Mouse (Mus musculus) bone marrow macrophage, adult 2 months (primary cell): ENCODE measurements around the gene Ror2. TPM values are rescaled to one million over a fixed set of nuclear protein-coding genes. Genes with fewer than 3 reads are reported as not detected.

ENCODE experiments used
- H3K27ac ChIP-seq: 2 replicates; pipeline ENCODE4 v1.5.1; 2012; ENCODE audit warnings: low read depth, low read length; ENCODE audit not compliant: insufficient read depth
- H3K4me1 ChIP-seq: 2 replicates; pipeline ENCODE4 v1.6.1; 2012; ENCODE audit warnings: low read length; ENCODE audit not compliant: control insufficient read depth, insufficient read depth
- H3K4me3 ChIP-seq: 2 replicates; pipeline ENCODE4 v1.5.1; 2012; ENCODE audit warnings: mild to moderate bottlenecking, low read length, moderate library complexity; ENCODE audit not compliant: insufficient read depth
- CTCF ChIP-seq: IDR thresholded peaks from 2 replicates; pipeline ENCODE4 v1.5.1; 2012; ENCODE audit warnings: low read depth, mild to moderate bottlenecking, low read length, moderate library complexity
- POLR2A ChIP-seq: IDR thresholded peaks from 2 replicates; pipeline ENCODE4 v1.6.1; 2012; ENCODE audit warnings: mild to moderate bottlenecking, low read depth, low read length, borderline replicate concordance
- polyA plus RNA-seq: library from polyadenylated mRNA; stranded (reverse); fragments of >200 nt; gene quantifications from 2 replicates; pipeline ENCODE4 v1.2.4, GENCODE M21; 2012; ENCODE audit not compliant: missing spikeins, insufficient read depth, insufficient read length

The Ror2 gene
- polyA plus RNA-seq, 1 experiment: not detected

GRCm38 (mm10) chr13:53233826-53234786 lies 51.8 kb downstream of the Ror2 start:
- no peak overlapping the region for H3K27ac ChIP-seq
- H3K4me1 ChIP-seq: no peaks in the 10 kb centered on the region
- TF ChIP-seq POLR2A (no peak), CTCF (no peak)
- H3K4me3 ChIP-seq: no peak overlapping the region

DNA sequence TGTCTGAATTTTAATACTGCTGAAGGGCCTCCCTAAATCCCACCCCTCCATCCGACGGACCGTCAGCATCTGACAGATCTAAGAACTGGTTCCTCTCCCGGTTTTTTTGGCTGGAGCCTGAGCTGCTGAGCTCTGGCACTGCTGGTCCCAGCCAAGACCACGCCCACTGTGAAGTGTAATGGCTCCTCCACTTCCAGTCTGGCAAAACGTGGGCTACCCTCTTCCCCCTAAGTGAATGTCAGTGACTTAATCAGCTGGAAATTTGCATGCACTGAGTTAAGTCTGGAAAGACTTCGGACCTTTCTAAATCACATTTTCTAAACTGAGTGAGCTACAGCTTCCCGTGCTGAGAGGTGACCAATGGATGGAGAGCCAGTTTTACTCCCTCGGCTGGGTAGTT lies 52.5 kb downstream of the Ror2 start:
- TF ChIP-seq CTCF: no peak
- no peak for TF ChIP-seq POLR2A
- H3K27ac ChIP-seq: no peak overlapping the region
- H3K4me1 ChIP-seq: no peaks in the 10 kb centered on the region
- no peak overlapping the region for H3K4me3 ChIP-seq

- no peak overlapping the region for H3K4me3 ChIP-seq
- no peak for TF ChIP-seq POLR2A
- TF ChIP-seq CTCF: no peak
- H3K4me1 ChIP-seq: no peaks in the 10 kb centered on the region
- no peak overlapping the region for H3K27ac ChIP-seq
These were observed 53.5 kb downstream of the Ror2 start for GRCm38 (mm10) chr13:53232419-53232818.

GRCm38 (mm10) chr13:53230446-53231161 lies 55.3 kb downstream of the Ror2 start:
- no peaks in the 10 kb centered on the region for H3K4me1 ChIP-seq
- no peak overlapping the region for H3K4me3 ChIP-seq
- no peak overlapping the region for H3K27ac ChIP-seq
- TF ChIP-seq CTCF: no peak
- TF ChIP-seq POLR2A: no peak

DNA sequence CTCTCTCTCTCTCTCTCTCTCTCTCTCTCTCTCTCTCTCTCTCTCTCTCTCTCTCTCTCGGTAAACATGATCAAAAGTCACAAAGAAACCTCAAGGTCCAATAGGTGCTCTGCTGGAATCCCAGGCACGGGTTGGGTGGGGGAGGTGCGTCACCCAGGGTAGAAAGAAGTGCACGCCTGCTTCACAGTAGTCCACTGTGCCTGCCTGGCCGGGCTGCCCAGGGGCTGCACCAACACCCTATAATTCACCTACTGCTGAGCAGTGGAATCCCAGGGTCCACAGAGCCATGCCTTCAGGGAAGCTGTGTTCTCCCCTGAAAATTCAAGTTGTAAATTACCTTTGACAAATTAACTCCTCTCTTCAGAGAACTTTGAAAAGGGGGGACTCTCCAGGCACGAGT lies 58.9 kb downstream of the Ror2 start:
- no peak overlapping the region for H3K4me3 ChIP-seq
- TF ChIP-seq CTCF: no peak
- no peak for TF ChIP-seq POLR2A
- H3K4me1 ChIP-seq: no peaks in the 10 kb centered on the region
- no peak overlapping the region for H3K27ac ChIP-seq

- no peak overlapping the region for H3K4me3 ChIP-seq
- H3K4me1 ChIP-seq: no peaks in the 10 kb centered on the region
- no peak overlapping the region for H3K27ac ChIP-seq
- TF ChIP-seq CTCF: no peak
- TF ChIP-seq POLR2A: no peak
These were observed 59.5 kb downstream of the Ror2 start for GRCm38 (mm10) chr13:53226461-53226860.

DNA sequence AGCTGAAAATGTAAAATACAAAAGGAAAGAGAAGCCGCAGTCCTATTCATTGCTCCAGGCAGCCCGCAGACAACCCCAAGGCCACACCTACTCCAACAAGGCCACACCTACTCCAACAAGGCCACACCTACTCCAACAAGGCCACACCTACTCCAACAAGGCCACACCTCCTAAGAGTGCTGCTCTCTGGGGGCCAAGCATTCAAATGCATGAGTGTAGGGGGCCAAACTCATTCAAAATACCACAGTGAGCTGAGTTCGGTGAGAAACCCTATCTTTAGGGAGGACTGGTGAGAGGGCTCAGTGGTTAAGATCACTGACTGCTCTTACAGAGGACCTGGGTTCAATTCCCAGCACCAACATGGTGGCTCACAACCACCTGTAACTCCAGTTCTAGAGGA lies 60.0 kb downstream of the Ror2 start:
- TF ChIP-seq CTCF (no peak), POLR2A (no peak)
- H3K4me1 ChIP-seq: no peaks in the 10 kb centered on the region
- no peak overlapping the region for H3K27ac ChIP-seq
- no peak overlapping the region for H3K4me3 ChIP-seq

GRCm38 (mm10) chr13:53221176-53221575 lies 64.7 kb downstream of the Ror2 start:
- Histone ChIP-seq H3K27ac (no peak overlapping the region), H3K4me3 (no peak overlapping the region), H3K4me1 (no peaks in the 10 kb centered on the region)
- TF ChIP-seq CTCF: no peak
- no peak for TF ChIP-seq POLR2A

GRCm38 (mm10) chr13:53219889-53220288 lies 66.0 kb downstream of the Ror2 start:
- Histone ChIP-seq H3K4me1 (no peaks in the 10 kb centered on the region), H3K27ac (no peak overlapping the region), H3K4me3 (no peak overlapping the region)
- TF ChIP-seq CTCF: no peak
- no peak for TF ChIP-seq POLR2A

GRCm38 (mm10) chr13:53219391-53219790 lies 66.5 kb downstream of the Ror2 start:
- no peak for TF ChIP-seq POLR2A
- TF ChIP-seq CTCF: no peak
- H3K4me3 ChIP-seq: no peak overlapping the region
- no peaks in the 10 kb centered on the region for H3K4me1 ChIP-seq
- no peak overlapping the region for H3K27ac ChIP-seq
